Mouse (Mus musculus) right cerebral cortex, adult 18-20 months (tissue): Measurements from ENCODE around the gene Kcnh2.

ENCODE experiments used
- DNase-seq: peaks from one replicate; pipeline ENCODE4 v3.0.0; 2022; ENCODE audit warnings: mixed read lengths

Gene Kcnh2

GRCm38 (mm10) chr5:24308621-24309020, 42.8 kb downstream of the Kcnh2 start:
- DNase-seq: no peak

- DNase-seq: no peak
Measured at GRCm38 (mm10) chr5:24307118-24307777, 44.2 kb downstream of the Kcnh2 start.

DNA sequence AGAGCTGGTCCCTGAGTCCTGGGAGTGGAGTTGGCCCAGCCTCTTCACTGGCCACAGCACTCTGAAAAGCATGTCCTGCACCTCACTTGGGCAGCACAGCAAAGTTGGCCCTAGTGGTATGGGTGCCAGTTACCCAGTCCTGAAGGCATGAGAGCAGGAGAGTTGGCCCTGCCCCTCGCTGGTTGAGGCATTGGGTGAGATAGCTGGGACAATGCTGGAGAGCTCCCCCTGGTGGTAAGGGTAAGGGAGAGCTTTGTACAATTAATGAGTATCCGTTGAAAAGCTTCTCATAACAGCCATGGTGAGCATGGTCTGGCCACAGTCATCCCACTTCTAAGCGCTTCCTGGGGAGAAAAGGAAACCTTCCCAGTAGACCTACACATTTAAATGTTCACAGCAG, 48.2 kb downstream of the Kcnh2 start:
- no peak for DNase-seq

DNA sequence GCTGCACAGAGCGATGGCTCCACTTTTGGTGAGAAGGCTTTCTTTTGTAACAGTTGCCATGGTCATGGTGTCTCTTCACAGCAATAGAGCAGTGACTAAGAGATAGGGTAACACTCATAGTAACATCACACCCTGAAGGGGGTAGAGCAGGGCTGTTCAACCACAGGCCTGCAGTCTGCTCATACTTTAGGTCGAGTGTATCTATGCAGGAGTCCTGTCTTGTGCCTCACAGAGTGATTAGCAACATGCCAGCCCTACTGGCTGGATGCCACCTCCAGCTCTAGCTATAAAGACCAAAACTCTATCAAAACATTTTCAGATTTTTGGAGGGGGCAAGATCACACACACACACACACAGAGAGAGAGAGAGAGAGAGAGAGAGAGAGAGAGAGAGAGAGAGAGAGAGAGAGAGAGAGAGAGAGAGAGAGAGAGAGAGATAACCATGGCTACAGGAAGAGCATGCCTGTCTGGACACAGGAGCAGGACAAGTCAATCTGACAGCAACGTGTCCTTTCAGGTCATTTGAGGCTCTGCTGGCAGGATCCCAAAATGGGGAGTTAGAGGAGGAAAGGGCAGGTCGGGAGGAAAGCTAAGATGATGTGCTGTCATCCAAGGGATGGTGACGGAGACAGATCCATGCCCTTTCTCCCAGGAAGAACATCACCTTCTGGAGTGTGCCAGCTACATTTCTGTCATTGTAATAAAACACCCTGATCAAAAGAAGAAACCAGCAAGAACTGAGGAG, 51.4 kb downstream of the Kcnh2 start:
- DNase-seq: no peak

DNA sequence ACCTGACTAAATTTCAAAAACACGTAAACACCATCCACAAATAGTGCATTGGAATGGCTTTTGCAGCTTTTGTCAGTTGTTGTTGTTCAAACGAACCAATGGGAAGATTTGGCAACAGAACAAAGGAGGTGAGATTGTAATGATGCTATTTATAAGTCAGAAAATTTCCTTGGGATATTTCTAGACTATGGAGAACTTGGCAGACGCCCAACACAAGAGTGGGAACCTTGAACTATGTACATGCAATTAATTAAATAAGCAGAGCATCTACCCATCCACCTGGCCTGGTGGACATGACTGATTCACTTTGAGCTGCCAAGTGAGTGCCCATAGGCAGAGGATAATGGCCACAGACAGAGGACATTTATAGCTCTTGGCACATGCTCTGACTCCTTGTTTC, 59.5 kb downstream of the Kcnh2 start:
- no peak for DNase-seq

GRCm38 (mm10) chr5:24286221-24286970, 65.0 kb downstream of the Kcnh2 start:
- no peak for DNase-seq

GRCm38 (mm10) chr5:24284145-24284544, 67.3 kb downstream of the Kcnh2 start:
- DNase-seq: no peak

DNA sequence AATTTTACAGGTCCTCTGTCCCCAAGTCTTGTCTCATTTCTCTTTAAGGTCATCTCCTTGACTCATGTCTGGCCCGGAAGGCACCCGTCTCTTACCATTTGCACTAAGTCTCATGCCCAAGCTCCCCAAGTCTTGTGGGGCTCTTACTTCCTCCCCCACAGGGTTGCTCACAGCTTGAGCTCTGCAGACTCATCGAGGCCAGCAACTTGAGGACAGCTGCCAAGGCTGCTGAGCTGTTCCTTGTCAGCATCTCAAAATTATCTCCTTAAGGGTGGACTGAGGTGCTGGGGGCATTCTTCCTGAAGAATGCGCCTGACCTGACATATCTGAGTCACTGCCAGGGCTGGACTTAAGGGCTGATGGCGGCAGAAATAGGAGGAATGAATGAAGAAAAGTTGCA, 68.2 kb downstream of the Kcnh2 start:
- DNase-seq: no peak

- no peak for DNase-seq
Measured at GRCm38 (mm10) chr5:24280523-24280922, 70.9 kb downstream of the Kcnh2 start.

GRCm38 (mm10) chr5:24279527-24279926, 71.9 kb downstream of the Kcnh2 start:
- no peak for DNase-seq

DNA sequence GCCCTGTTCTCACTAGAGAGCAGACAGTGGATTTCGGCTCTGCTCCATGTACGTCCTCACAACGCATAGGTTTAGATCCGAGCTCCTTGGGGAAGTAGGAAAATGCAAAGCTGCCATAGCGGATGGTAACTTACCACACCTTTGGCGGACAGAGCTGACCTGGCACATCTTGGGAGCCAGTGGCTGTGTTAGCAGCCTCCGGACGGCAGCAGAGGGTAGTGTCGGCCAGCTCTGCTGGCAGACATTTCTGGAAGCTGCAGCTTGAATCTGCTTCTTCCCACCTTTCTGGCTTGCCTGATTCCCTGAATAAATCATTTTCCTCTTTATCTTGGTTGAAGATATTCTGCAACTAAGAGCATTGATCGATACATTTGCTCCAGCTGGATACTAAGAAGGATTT, 73.2 kb downstream of the Kcnh2 start:
- DNase-seq: no peak

DNA sequence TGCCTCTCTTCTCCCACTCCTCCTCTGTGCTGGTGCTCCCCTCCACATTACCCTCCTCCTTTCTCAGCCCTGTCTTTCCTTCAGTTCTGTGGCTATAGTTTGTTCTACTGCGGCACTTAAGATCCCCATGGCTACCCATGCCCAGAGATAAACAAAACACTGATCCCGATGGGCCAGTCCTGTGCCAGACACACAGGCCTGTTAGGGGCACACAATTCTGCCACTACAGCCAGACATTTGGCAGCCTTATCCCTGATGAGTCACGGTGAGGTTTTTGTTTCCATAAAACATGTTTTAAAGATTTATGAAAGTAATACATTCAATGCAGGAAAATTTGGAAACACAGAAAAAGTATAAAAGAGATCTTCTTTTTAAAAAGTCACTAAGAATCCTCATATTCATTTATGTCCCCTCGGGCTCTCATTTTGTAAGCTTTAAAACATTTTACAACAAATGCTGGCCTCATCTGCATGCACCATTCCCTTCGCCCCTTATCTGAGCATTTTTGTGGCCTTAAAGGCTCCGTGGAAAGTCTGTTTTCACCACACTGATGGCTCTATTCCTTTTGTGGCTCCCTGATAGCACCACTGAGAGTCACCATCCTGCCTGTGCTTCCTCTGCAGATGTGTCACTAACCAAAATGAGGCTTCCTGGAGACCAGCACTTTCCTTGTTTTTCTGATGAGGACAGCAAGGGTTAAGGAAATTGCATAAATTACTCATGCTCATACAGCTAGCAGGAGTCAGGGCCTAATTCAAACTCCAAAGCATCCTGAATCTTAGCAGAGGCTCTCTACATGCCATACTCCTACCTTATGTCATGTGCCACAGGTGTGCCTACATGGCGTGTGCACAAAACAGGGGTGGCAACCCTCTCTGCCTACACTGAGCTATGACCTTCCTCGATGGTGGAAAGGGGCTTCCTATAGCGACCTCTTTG, 77.5 kb downstream of the Kcnh2 start:
- DNase-seq: no peak

DNA sequence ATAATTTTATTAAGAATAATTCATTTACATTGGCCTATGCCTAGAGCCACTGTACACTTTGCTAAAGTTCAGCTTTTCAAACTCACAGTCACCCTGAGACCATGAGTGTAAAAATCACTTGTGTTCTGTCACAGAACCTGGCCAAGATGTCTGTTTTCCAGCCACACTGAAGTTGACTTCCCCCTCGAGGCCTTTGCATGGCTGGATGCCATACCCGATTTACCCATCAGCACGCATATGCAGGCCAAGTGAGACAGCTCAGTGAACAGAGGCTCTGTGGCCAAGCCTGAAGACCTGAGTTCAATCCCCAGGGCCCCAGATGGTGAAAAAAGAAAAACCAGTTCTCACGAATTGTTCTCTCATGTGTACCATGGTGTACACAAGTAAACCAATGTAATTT, 80.5 kb downstream of the Kcnh2 start:
- DNase-seq: no peak
